Mouse (Mus musculus) G1E (cell line): Measurements from ENCODE around the gene Slc16a5. TPM values are rescaled to one million over a fixed set of nuclear protein-coding genes. Genes with fewer than 3 reads are reported as not detected.

ENCODE experiments used
- ATAC-seq: 2 replicates; pipeline ENCODE4 v1.8.0; 2016; ENCODE audit warnings: mild to moderate bottlenecking; ENCODE audit not compliant: insufficient number of reproducible peaks, poor library complexity, low FRiP score, severe bottlenecking; ENCODE audit errors: extremely low read depth
- DNase-seq: peaks from one replicate; pipeline ENCODE4 v3.0.0; 2012; ENCODE audit warnings: low spot score
- H3K27me3 ChIP-seq: 2 replicates; pipeline ENCODE4 v1.6.1; 2012; ENCODE audit warnings: mild to moderate bottlenecking, low read length, inconsistent platforms; ENCODE audit not compliant: insufficient read depth
- H3K36me3 ChIP-seq: replicated peaks from 2 replicates; pipeline ENCODE3; 2012; ENCODE audit warnings: mild to moderate bottlenecking, inconsistent platforms
- H3K4me1 ChIP-seq: 2 replicates; pipeline ENCODE4 v1.6.1; 2012; ENCODE audit warnings: low read depth, low read length, inconsistent platforms, mixed read lengths; ENCODE audit not compliant: insufficient read depth
- H3K4me3 ChIP-seq: 2 replicates; pipeline ENCODE4 v1.5.1; 2012; ENCODE audit warnings: low read depth, mild to moderate bottlenecking, inconsistent platforms, low read length, moderate library complexity, mixed read lengths
- H3K9me3 ChIP-seq: replicated peaks from 2 replicates; pipeline ENCODE4 v1.6.1; 2012; ENCODE audit warnings: inconsistent platforms
- CTCF ChIP-seq: IDR thresholded peaks from 2 replicates; pipeline ENCODE4 v1.5.1; 2012; ENCODE audit warnings: low read depth, low read length, inconsistent platforms, mixed read lengths
- GATA1 ChIP-seq: IDR thresholded peaks from 2 replicates; pipeline ENCODE4 v1.6.1; 2012; ENCODE audit warnings: borderline replicate concordance, low read length, inconsistent platforms, mixed read lengths
- GATA2 ChIP-seq: IDR thresholded peaks from 2 replicates; pipeline ENCODE4 v1.6.1; 2012; ENCODE audit warnings: low read depth, low read length, inconsistent platforms, borderline replicate concordance
- POLR2AphosphoS5 ChIP-seq: IDR thresholded peaks from 2 replicates; pipeline ENCODE4 v1.6.1; 2012; ENCODE audit warnings: low read depth, low read length, inconsistent platforms; ENCODE audit not compliant: insufficient replicate concordance
- TAL1 ChIP-seq: conservative IDR thresholded peaks from 2 replicates; pipeline ENCODE4 v1.6.1; 2012; ENCODE audit warnings: low read depth, low read length, inconsistent platforms, mixed read lengths
- polyA plus RNA-seq: library from polyadenylated mRNA; stranded (reverse); fragments of >175 nt; gene quantifications from 2 replicates; pipeline ENCODE4 v1.2.3, GENCODE M21; 2012
- total RNA-seq, 2 experiments: library from RNA; stranded (forward) in 1 of 2; stranded (reverse) in 1 of 2; fragments of 200-1000 nt in 1 of 2; fragments of >200 nt in 1 of 2; fragmentation: Nextera tagmentation in 1 of 2; gene quantifications; 2 replicates each; pipeline ENCODE4 v1.2.3; 2014 to 2017

The Slc16a5 gene
- total and polyA plus RNA-seq, 3 experiments: 0.05 TPM; not detected in 2

DNA sequence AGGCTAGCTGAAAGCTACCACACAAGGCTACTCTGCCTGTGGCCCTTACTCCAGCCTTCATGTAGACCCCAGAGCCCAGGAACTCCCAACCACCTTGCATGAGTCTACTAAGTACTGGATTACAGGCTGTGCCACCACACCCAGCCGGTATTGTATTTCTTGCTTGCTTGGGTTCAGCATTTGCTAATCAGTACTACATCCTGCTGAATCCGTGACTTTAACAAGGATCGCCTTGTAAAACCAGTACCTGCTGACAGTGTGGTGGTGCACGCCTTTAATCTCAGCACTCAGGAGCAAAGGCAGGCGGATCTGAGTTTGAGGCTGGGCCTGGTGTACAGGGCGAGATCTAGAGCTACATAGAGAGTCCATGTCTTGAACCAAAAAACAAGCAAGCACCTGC is 40.4 kb downstream of the Slc16a5 start:
- H3K36me3 ChIP-seq: peaks cover 90% of the 10 kb centered on the region
- H3K4me3 ChIP-seq: no peak overlapping the region
- ATAC-seq (no peak), DNase-seq (no peak)
- no peaks in the 10 kb centered on the region for H3K9me3 ChIP-seq
- TF ChIP-seq GATA1: no peak
- TF ChIP-seq CTCF: no peak
- no peak for TF ChIP-seq POLR2AphosphoS5
- TF ChIP-seq TAL1: no peak
- no peak for TF ChIP-seq GATA2
- no peaks in the 10 kb centered on the region for H3K27me3 ChIP-seq
- peaks cover 38% of the 10 kb centered on the region for H3K4me1 ChIP-seq

GRCm38 (mm10) chr11:115506586-115506985 is 44.3 kb downstream of the Slc16a5 start:
- H3K36me3 ChIP-seq: peaks cover 83% of the 10 kb centered on the region
- no peak for ATAC-seq
- peaks cover 73% of the 10 kb centered on the region for H3K4me1 ChIP-seq
- H3K4me3 ChIP-seq: no peak overlapping the region
- H3K9me3 ChIP-seq: no peaks in the 10 kb centered on the region
- no peaks in the 10 kb centered on the region for H3K27me3 ChIP-seq
- TF ChIP-seq GATA1 (no peak), CTCF (no peak), GATA2 (no peak), TAL1 (no peak), POLR2AphosphoS5 (no peak)
- no peak for DNase-seq

- peaks cover 76% of the 10 kb centered on the region for H3K36me3 ChIP-seq
- peaks cover 85% of the 10 kb centered on the region for H3K4me1 ChIP-seq
- no peak for ATAC-seq
- H3K27me3 ChIP-seq: no peaks in the 10 kb centered on the region
- no peak overlapping the region for H3K4me3 ChIP-seq
- no peak for DNase-seq
- no peaks in the 10 kb centered on the region for H3K9me3 ChIP-seq
- no peak for TF ChIP-seq GATA1
- TF ChIP-seq CTCF: no peak
- peak; percentile 59 for TF ChIP-seq TAL1
- TF ChIP-seq POLR2AphosphoS5: no peak
These were observed 45.8 kb downstream of the Slc16a5 start for GRCm38 (mm10) chr11:115508061-115508460.

GRCm38 (mm10) chr11:115509773-115510506 is 47.7 kb downstream of the Slc16a5 start:
- DNase-seq: no peak
- H3K4me3 ChIP-seq: peak overlapping the region; percentile 33; the same call in 1 of the 2 replicates
- H3K27me3 ChIP-seq: no peaks in the 10 kb centered on the region
- no peak for ATAC-seq
- no peaks in the 10 kb centered on the region for H3K9me3 ChIP-seq
- H3K4me1 ChIP-seq: peaks cover 75% of the 10 kb centered on the region
- peaks cover 59% of the 10 kb centered on the region for H3K36me3 ChIP-seq
- TF ChIP-seq TAL1 (no peak), GATA1 (no peak), POLR2AphosphoS5 (no peak), CTCF (no peak), GATA2 (no peak)

- Histone ChIP-seq H3K4me3 (peak overlapping the region; percentile 41; the same call in 1 of the 2 replicates), H3K9me3 (no peaks in the 10 kb centered on the region), H3K36me3 (peaks cover 54% of the 10 kb centered on the region), H3K4me1 (peaks cover 74% of the 10 kb centered on the region), H3K27me3 (no peaks in the 10 kb centered on the region)
- ATAC-seq: no peak
- DNase-seq: no peak
- TF ChIP-seq CTCF: no peak
These were observed 48.2 kb downstream of the Slc16a5 start for GRCm38 (mm10) chr11:115510507-115510888.

DNA sequence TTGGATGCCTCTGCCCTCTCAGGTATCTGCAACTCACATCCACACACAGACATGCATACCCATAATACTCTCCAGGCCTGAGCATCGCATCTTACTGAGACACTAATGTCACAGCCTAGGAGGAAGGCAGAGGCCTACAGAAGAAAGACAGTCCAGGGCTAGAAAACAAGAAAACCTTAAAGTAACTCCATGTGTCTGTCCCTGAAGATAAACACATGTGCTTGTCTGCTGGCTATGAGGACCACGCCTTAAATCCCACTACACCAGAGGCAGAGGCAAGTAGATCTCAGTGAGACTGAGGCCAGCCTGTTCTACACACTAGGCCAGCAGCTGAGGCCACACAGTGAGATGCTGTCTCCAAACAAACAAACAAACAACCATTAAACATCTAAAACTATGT is 48.8 kb downstream of the Slc16a5 start:
- Histone ChIP-seq H3K4me3 (peak overlapping the region; percentile 29; the same call in 1 of the 2 replicates), H3K9me3 (no peaks in the 10 kb centered on the region), H3K36me3 (peaks cover 48% of the 10 kb centered on the region), H3K4me1 (peaks cover 70% of the 10 kb centered on the region), H3K27me3 (no peaks in the 10 kb centered on the region)
- DNase-seq: peak; percentile 17
- TF ChIP-seq TAL1 (peak; percentile 68), CTCF (no peak)
- peak; percentile 25; the same call in 1 of the 2 replicates for ATAC-seq

- peaks cover 43% of the 10 kb centered on the region for H3K36me3 ChIP-seq
- H3K4me1 ChIP-seq: peaks cover 64% of the 10 kb centered on the region
These were observed 49.7 kb downstream of the Slc16a5 start for GRCm38 (mm10) chr11:115512004-115512403.

More at GRCm38 (mm10) chr11:115512004-115512403, 49.7 kb downstream of the Slc16a5 start:
- TF ChIP-seq POLR2AphosphoS5: no peak
- ATAC-seq (no peak), DNase-seq (no peak)
- Histone ChIP-seq H3K9me3 (no peaks in the 10 kb centered on the region), H3K27me3 (no peaks in the 10 kb centered on the region), H3K4me3 (peak overlapping the region; percentile 96; the same call in 1 of the 2 replicates)
